Mouse (Mus musculus) liver, embryonic 12.5 days (tissue): Measurements from ENCODE around the gene Mrpl47. TPM values are rescaled to one million over a fixed set of nuclear protein-coding genes. Genes with fewer than 3 reads are reported as not detected.

Source experiments
- ATAC-seq: fragments of 200-750 bp; cut with Nextera tagmentation; 2 replicates; pipeline ENCODE4 v1.8.0; 2017; ENCODE audit warnings: moderate number of reproducible peaks, mild to moderate bottlenecking, moderate library complexity
- H3K27ac ChIP-seq: fragments of 300-500 bp; sonication (generic); 2 replicates; pipeline ENCODE4 v1.5.1; 2016; ENCODE audit warnings: mild to moderate bottlenecking
- H3K27me3 ChIP-seq: fragments of 300-500 bp; sonication (generic); replicated peaks from 2 replicates; pipeline ENCODE4 v1.6.1; 2016; ENCODE audit warnings: mild to moderate bottlenecking, moderate library complexity
- H3K36me3 ChIP-seq: fragments of 300-500 bp; sonication (generic); 2 replicates; pipeline ENCODE4 v1.6.1; 2016; ENCODE audit warnings: mild to moderate bottlenecking, moderate library complexity
- H3K4me1 ChIP-seq: fragments of 300-500 bp; sonication (generic); 2 replicates; pipeline ENCODE4 v1.6.1; 2016
- H3K4me2 ChIP-seq: fragments of 300-500 bp; sonication (generic); 2 replicates; pipeline ENCODE4 v1.6.1; 2016; ENCODE audit warnings: mild to moderate bottlenecking, moderate library complexity
- H3K4me3 ChIP-seq: fragments of 300-500 bp; sonication (generic); 2 replicates; pipeline ENCODE4 v1.5.1; 2016; ENCODE audit warnings: mild to moderate bottlenecking, moderate library complexity
- H3K9ac ChIP-seq: fragments of 300-500 bp; sonication (generic); 2 replicates; pipeline ENCODE4 v1.6.1; 2016; ENCODE audit warnings: mild to moderate bottlenecking, moderate library complexity
- H3K9me3 ChIP-seq: fragments of 300-500 bp; sonication (generic); replicated peaks from 2 replicates; pipeline ENCODE4 v1.6.1; 2016; ENCODE audit warnings: mild to moderate bottlenecking, moderate library complexity
- whole genome bisulfite sequencing: fragments of 180-500 bp; shearing (Covaris S2); methylation state at CpG from one replicate; pipeline ENCODE4 v1.1.7; 2016; ENCODE audit not compliant: insufficient replicate concordance; 5-methylcytosine and 5-hydroxymethylcytosine counted together
- polyA plus RNA-seq: library from polyadenylated mRNA; unstranded; fragments of >200 nt; fragmentation: Nextera tagmentation; extraction: Ambion mirVana; gene quantifications from 2 replicates; pipeline ENCODE4 v1.2.1, GENCODE M21; 2016

Gene Mrpl47
- polyA plus RNA-seq, 1 experiment from 2014 or later = 30.1 TPM

DNA sequence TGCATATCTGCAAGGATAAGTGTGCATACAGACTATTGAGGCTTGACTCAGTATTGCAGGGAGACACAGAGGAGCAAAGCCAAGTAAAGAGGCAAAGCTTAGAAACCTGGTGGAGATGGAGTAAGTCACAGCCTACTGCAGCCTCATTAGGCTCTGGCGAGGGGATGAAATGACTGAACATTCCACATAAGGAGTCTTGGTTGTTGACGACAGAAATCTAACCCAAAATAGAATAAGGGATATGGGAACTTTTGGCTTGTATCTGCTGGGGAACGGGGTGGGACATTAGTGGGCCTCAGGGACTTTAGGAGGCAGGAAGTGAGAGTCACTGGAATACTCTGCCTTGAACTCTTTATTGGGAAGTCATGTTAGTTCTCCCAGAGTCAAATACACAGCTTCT lies 52.8 kb downstream of the Mrpl47 start:
- WGBS = 54% methylated on average over 3 of the region's 3 CpGs
- no peak for ATAC-seq
- H3K9ac ChIP-seq = no peak overlapping the region
- H3K36me3 ChIP-seq = no peaks in the 10 kb centered on the region
- H3K27me3 ChIP-seq = peaks cover 4% of the 10 kb centered on the region; the same call in 1 of the 2 replicates
- H3K4me2 ChIP-seq = no peak overlapping the region
- H3K4me3 ChIP-seq = no peak overlapping the region
- H3K4me1 ChIP-seq = peaks cover 21% of the 10 kb centered on the region
- H3K27ac ChIP-seq = no peak overlapping the region
- no peaks in the 10 kb centered on the region for H3K9me3 ChIP-seq

DNA sequence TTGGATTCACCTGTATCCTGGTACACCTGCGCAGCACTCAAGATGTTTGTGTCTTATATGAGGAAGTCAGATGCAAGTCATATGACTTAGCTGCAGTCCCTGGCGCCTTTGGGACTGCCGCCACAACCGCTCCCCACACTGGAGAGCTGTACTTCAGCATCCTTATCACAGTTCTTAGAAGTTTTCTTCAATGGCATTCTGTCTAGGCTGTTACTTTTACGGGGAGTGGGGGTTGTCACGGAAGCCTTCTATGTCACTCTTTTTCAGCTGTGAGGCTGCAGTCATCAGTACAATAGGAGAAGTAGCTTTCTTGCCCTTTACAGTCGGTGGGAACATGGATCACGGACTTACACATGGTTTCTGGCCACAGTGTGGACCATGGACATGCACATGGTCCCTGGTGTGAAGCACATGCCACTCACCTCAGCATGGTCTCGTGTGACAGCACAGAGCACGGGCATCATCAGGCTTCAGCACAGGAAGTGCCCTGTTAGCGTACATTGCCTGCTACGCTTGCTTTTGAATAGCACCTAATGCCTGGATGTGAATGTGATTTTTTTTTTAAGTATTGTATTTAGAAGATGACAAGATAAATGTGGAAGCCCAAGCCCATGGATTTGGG lies 54.4 kb downstream of the Mrpl47 start:
- no peak overlapping the region for H3K9ac ChIP-seq
- no peak for ATAC-seq
- H3K27ac ChIP-seq = no peak overlapping the region
- H3K9me3 ChIP-seq = no peaks in the 10 kb centered on the region
- peaks cover 4% of the 10 kb centered on the region; the same call in 1 of the 2 replicates for H3K27me3 ChIP-seq
- no peak overlapping the region for H3K4me3 ChIP-seq
- H3K4me1 ChIP-seq = peaks cover 16% of the 10 kb centered on the region
- 62% methylated on average over 12 of the region's 12 CpGs for WGBS
- H3K4me2 ChIP-seq = no peak overlapping the region
- H3K36me3 ChIP-seq = no peaks in the 10 kb centered on the region

DNA sequence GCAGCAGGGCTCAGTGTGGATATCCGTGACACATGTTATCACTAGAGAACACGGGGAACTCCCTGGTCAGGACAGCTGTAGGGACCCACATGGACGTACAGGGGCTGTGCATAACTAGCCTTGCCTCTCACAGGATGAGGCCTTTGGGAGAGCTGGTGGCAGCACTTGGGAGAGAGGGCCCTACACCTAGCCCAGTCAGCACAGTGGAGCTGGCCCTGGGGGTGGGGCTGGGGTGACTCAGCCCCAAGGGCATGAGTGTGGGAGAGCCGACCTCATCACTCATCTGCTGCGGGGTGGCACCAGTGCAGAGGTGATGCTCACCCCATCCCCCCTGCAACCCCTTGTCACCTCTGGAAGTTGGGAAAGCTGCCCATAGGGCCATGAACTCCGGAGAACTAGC lies 61.0 kb downstream of the Mrpl47 start:
- Histone ChIP-seq H3K9ac (no peak overlapping the region), H3K4me1 (peaks cover 6% of the 10 kb centered on the region), H3K4me2 (no peak overlapping the region), H3K9me3 (no peaks in the 10 kb centered on the region), H3K4me3 (no peak overlapping the region), H3K27ac (no peak overlapping the region), H3K36me3 (no peaks in the 10 kb centered on the region), H3K27me3 (no peaks in the 10 kb centered on the region)
- ATAC-seq = peak; percentile 51; the same call in 1 of the 2 replicates
- 62% methylated on average over 6 of the region's 6 CpGs for WGBS

Other genes with a start within 250 kb of the Mrpl47 start
- not detected in 2 replicates for gene Kcnmb3, start 245.4 kb downstream of the Mrpl47 start, polyA plus RNA-seq
- 29.8 and 31.8 TPM in 2 replicates for gene Zfp639, start 227.3 kb downstream of the Mrpl47 start, polyA plus RNA-seq
- 28.0 and 33.4 TPM in 2 replicates for gene Mfn1, start 208.1 kb downstream of the Mrpl47 start, polyA plus RNA-seq
- 12.4 and 14.4 TPM in 2 replicates for gene Gnb4, start 121.0 kb downstream of the Mrpl47 start, polyA plus RNA-seq
- gene Actl6a, start 31.3 kb downstream of the Mrpl47 start, polyA plus RNA-seq = 127 and 132 TPM in 2 replicates
- 176 and 178 TPM in 2 replicates for gene Ndufb5, start 615 bp downstream of the Mrpl47 start, polyA plus RNA-seq
- gene Usp13, start 79.9 kb upstream of the Mrpl47 start, polyA plus RNA-seq = 0.66 and 0.74 TPM in 2 replicates